Mouse (Mus musculus) frontal cortex, adult (tissue): ENCODE measurements around the gene Anapc5.

Experiments
- ATAC-seq: cut with Nextera tagmentation; 2 replicates; pipeline ENCODE4 v1.9.2; 2017; ENCODE audit warnings: mild to moderate bottlenecking, moderate library complexity, mixed read lengths; ENCODE audit not compliant: low TSS enrichment

Anapc5 gene

DNA sequence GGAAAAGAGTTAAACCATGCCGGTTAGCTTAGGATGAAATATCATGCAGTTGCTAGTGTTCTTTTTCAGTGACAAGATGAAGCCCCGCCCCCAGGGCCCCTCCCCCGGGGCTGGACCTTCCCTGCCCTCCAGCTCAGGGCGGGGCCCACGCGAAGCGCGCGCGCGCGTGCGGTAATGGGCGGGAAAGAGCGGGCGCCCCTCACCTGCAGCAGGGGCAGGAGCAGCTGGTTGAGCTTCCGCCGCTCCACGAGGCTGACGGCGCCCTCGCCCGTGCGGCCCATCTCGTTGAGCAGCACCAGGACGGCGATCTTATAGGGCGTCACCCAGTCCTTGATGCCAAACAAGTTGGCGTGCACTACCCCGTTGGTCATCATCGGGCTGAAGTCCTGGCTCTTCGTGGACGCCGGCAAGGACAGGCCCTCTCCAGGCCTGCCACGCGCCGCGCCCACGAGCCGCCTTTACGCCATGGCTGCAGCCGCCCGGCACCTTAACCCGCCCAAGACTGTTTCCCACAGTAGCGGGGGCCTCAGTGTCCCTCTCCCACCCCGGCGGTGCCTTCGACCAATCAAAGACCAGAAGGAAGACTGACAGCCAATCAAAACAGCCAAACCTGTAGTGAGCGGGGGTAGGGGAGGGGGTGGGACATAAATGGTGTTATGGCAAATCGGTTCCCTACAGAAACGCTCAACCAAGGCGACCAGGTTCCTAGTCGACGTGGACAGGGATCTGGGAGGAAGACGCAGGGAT lies at the start of gene Anapc5:
Anapc5 (minus strand) TSS at position 563 of the 747 bp plus-strand sequence.
- ATAC-seq, result peak; percentile 99

DNA sequence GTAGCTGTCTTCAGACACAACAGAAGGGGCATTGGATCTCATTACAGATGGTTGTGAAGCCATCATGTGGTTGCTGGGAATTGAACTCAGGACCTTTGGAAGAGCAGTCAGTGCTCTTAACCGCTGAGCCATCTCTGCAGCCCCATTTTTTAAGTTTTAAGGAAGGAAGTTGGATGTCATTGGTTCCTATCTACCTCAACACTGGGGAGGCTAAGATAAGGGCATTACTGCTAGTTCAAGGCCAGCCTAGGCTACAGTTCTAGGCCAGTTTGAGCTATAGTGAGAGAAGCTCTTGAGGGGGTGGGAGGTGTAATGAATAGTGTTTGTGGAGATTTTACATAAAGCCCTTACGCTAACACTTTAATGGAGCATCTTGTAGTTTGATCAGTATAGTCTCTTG lies 41.9 kb upstream of the Anapc5 start:
- ATAC-seq, result no peak

DNA sequence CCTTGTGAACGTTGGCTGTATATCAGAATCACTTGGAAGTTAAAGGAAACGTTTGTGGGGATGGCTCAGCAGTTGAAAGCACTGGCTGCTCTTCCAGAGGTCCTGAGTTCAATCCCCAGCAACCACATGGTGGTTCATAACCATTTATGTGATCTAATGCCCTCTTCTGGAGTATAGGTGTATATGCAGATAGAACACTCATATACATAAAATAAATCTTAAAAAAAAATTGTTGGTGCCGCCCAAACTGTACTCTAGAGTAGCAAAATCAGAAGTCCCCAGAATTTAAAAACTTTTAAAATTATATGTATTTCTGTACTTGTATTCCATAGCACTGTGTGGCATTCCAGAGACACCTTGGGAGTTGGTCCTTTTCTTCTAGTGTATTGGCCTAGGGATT lies 34.7 kb upstream of the Anapc5 start:
- ATAC-seq, result no peak

DNA sequence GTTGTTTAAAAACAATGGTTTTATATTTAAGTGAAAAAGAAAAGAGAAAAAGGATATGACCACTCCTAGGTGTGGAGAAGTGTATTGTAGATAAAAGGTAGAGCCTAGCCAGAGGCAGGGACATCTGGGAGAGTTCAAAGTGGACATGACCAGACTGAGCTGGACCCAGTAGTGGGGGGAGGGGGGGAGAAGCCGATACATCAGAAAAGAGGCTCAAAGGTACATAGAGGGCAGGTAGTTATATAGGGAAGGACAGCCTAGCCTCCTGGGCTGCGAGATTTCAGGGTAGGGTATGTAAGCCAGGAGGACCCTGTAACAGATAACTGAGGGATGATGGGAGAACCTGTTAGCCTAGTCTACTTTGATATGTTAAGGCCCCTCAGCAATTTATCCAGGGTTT lies 31.5 kb upstream of the Anapc5 start:
- no peak for ATAC-seq

DNA sequence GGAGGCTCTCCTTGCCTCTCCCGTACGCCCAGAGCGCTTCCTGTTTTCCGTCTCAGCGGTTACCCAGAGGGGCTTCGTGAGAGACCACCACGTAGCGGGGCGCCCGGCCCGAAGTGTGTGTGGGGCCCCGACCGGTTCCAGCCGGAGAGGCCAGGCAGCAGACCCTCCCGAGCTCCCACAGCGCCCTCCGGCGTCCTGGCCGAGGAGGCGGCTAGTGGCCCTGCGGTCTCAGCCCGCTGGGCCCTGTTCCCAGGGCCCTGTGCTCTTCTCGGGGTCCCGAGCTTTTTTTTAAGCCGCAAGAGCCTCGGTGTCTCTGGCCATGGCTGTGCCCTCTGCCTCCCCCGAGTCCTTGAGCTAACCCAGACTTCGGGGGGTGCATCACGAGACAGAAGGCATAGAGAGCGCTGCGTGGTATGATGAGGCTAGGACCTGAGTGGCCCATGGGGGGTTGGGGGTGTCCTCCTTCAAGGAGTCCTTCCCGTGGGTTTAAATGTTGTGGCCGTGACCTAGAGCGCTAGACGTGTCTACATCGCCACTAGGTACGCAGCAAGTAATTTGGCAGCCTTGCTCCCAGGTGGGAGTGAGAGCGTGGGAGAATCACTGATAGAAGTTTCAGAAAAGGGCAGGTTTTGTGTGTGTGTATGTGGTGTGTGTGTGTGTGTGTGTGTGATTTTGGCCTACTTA lies 29.3 kb upstream of the Anapc5 start:
- ATAC-seq, result peak; percentile 44; the same call in 1 of the 2 replicates

DNA sequence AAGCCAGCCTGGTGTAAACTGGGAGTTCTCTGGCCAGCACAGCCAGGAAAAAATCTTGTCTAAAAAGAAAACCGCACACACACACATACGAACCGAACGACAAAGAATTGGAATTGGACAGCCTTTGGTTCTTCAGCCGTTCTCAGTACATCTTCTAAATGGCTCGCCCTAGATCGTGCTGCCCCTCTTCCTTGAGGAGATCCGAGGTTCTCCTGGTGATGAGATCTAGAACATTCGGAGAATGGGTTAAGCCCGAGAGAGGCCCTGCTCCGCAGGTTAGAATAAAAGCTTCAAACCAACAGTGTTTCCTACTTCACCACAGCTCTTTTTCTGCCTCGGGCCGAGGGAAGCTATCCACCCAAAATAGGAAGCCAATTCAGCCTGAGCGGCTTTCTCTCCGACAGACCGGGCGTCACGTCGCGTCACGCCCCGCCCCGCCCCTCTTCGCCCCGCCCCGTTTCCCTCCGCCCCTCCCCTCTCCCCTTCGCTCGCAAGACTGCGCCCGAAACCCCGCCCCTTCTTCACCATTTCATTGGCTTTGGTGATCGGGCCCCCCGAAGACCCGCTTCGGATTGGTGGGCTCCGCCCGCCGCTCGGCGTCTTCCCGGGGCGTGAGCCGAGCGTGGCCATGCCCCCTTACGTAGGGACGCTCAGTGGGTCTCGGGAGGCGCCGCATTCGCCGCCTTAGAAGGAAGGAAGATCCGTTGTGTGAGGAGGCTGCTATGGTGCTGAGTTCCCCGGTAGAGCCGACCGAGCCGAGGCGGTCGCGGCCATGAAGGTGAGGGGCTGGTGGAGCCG lies 28.6 kb upstream of the Anapc5 start, which contains the start of gene Rnf34:
Rnf34 (plus strand) TSS at position 528 of the 798 bp plus-strand sequence.
- peak; percentile 99 for ATAC-seq

DNA sequence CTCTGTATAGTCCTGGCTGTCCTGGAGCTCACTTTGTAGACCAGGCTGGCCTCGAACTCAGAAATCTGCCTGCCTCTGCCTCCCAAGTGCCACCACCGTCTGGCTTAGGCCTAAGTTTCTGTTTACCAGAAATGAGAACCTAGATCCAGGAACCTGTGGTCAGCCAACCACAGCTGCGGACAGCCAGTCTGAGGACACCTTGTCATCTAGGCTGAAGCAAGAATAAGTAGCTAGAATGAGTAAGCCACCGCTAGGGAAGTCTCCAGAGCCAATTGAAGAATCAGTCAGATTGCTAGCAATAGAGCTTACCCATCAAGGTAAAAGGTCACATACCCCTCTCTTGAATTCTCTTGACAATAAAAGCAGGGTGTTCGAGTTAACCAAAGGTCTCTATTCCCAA lies 22.7 kb upstream of the Anapc5 start:
- no peak for ATAC-seq

DNA sequence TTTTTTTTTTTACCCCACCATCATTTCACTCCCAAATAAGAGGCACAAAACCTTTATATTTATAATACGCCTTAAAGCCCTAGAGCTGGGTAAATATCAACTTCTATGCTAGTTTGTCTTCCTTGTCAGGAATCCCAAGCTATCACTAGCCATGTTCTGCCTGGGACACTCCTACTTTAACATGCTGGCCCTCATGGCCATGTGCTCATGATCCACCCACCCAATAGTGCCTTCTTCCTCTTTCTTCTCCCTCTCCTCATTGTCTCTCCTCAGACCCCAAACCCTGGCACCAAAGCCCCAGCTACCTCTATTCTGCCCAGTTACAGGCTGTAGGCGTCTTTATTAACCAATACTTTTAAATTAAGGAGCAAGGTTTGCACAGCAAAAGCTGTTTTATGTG lies 20.0 kb upstream of the Anapc5 start:
- no peak for ATAC-seq

DNA sequence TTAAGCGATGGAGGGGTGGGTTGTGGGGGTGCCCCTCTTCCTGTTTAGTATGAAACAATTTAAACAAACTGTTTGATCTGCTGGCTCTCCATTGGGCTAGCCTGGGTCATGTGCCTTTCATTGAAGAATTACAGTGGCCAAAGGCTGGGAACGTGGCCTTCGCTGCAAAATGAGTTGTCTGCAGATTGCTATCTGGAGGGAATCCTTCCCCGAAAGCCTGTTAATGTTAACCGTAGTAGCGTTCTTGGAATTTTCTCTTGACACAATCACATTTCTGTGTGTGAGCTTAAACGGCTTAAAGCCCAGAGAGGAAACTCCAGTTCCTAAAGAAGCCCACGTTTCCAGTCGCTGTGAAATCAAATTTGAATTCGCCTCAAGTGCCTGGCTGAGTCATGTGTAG lies 11.9 kb upstream of the Anapc5 start:
- ATAC-seq, result no peak

DNA sequence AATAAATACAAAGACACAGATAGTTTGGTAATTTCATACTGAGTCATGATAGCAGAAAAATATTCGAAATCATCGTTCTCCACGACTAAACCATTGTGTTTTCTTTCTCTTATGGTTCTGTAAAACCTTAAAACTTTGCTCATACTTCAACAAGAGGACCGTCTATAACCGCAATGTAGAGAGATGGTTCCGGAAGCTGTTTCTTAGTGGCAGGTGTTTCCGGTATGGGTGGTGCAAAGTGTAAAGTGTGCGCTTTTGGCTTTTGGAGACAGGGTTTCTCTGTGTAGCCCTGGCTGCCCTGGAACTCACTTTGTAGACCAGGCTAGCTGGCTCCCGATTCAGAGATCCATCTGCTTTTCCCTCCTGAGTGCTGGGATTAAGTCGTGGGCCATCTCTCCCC lies 11.4 kb upstream of the Anapc5 start:
- no peak for ATAC-seq

DNA sequence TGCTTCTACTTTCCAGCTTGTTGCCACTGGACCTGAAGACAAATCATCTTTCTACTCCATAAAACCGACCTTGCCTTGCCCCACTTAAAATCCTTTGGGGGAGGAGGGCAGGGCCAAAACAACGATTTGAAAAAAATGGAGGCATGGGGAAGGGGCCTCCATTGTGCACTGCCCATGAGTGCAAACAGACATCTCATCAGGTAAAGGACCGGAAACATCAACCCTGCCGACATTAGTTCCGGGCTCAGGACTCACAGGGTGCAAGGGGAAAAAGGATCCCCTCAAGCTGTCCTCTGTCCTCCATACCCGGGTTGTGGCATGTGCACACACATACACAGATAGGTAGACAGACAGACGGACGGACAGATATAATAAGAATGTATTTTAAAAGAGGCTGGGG lies 4.0 kb upstream of the Anapc5 start:
- no peak for ATAC-seq

DNA sequence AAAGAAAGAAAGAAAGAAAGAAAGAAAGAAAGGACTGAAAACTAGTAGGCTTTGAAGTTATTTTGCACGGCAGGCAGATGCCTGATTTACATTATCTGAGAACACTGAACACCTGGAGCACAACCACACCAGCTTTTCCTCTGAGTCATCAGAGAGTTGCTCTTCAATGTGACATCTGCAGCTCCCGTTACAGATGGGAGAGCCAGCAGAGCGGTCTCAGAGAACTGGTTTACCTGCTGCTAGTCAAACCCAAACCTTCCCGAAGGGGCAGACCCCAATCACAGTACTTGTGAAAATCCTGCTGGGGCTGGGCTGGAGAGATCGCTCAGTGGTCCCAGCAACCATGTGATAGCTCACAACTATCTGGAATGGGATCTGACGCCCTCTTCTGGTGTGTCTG lies 3.3 kb upstream of the Anapc5 start:
- no peak for ATAC-seq

DNA sequence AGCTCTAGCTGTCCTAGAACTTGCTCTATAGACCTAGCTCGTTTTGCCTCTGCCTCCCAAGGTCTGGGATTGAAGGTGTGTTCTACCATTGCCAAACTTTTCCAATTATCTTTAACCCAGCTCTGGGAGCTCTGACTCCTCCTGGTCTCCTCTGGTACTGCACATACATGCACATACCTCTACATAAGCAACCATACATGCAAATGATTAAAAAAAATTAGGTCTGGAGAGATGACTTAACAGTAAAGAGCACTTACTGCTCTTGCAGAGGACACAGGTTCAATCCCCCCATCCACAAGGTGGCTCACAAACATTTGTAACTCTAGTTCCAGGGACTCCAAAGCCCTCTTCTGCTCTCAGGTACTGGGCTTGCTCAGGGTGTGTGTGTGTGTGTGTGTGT lies 2.8 kb upstream of the Anapc5 start:
- no peak for ATAC-seq

DNA sequence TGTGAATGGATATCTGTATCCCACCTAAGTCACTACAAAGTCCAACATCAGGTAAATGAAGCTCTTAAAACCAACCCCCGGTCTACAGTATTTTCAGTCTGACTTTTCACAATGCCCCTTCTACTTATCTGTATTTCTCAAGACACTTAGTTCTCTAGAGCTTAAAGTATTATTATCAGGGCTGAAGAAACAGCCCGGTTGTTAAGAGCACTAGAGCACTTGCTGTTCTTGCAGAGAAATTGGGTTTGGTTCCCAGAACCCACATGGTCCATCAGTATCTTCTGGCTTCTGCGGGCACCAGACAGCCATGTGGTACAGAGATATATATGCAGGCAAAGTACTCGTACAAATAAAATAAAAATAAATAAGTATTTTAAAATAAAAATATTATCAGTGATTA lies 1.3 kb upstream of the Anapc5 start:
- ATAC-seq, result no peak

DNA sequence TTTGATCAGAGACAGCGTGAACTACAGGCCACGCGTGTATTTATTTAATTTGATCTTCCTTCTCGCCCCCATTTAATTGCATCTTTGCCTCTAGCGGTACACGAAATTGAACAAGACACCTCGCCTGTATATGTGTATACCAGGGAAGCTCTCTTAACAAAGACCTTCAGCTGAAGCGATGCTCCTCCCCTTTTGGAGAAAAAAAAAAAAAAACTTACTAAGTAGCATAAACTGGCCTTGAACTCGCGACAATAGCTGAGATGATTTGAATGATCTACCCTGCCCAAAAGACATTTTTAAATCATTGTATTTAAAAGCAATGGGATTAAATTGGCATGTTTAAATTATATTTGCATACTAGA lies 366 bp upstream of the Anapc5 start:
- ATAC-seq, result peak; percentile 53

DNA sequence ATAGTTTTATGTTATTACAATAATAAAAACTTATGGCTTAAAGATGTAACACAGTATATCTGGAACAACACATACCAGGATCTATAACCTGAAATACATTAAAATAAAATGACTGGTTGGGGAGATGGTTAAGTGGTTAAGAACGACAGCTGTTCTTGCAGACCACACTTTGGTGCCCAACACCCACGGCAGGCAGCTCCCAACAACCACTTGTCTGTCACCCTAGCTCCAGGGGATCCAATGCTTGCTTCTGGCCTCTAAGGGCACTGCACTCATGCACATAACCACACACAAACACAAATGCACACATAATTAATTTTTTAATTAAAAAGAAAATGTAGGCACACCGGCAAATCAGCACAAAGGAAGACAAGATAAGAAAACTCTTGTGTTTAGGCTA lies 8.4 kb downstream of the Anapc5 start:
- no peak for ATAC-seq

DNA sequence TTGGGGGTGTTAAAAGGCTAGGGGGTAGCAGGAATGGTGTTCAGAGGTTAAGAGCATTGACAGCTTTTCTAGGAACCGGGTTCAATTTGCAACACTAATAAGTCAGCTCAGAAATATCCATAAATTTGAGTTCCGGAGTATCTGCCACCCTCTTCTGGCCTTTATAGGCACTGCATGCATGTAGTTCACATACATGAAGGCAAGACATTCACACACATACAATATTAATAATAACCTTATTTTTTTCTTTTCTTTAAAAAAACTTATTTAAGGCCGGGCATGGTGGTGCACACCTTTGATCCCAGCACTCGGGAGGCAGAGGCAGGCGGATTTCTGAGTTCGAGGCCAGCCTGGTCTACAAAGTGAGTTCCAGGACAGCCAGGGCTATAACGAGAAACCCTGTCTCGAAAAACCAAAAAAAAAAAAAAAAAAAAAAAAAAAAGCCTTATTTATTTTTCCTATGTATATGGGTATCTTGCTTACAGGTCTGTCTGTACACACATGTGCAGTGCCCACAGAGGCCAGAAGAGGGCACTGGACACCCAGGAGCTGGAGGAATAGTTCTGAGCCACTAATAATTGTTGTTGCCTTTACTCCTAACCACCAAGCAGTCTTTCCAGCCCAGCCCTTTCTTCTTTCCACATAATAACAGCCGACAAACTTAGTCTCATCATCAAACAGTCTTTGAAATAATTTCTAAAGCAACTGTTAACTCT lies 9.6 kb downstream of the Anapc5 start:
- ATAC-seq, result no peak

DNA sequence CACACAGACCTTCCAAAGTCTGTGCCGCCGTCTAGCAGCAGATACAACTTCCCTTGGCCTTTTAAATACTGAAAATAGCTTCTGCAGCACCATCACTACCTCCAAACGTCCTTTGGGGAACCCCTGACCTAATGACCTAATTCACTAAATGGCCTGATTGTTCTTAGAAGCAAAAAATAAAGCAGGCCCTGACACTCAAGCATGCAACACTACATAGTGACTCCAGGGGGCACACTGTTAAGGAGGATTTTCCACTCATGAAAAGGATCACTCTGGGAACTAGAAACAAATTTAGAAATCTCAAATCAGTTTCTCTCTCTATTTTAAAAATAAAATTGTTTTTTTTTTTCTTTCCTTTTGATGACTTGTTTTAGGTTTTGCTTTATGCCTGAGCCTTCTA lies 15.6 kb downstream of the Anapc5 start:
- no peak for ATAC-seq

DNA sequence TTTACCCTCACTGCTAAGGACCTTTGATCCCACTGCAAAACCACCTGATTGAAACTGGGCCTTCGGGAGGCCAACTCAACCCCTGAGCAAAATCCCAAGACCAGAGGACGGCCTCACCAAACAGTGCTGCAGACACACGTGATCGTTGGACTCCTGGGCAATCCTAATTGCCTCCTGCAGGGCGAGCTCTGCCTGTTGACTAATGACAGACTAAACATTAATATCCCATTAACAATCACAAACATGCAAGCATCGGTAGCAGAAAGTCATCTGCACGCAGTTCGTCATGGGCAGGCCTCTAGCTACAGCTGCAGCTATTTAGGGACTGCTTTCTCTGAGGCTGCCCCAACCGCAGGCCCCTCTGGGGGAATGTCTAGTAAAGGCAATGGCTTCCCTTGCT lies 18.4 kb downstream of the Anapc5 start:
- no peak for ATAC-seq

DNA sequence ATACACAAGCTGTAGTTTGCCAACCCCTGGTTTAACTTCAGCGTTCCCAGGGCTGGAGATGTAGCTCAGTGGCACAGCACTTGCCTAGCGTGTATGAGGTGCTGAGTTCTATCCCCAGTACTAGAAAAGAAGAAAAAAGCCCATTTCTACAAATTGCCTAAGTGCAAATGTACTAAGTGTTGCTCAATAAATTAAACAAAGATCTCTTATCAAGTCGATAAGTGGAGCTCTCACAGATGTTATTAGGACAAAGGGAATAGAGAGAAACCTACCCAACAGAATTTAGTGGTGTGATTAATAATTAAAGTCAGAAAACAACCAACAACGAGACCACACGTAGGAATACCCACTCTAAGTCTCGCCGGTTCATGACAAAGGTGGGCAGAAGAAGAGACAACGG lies 19.5 kb downstream of the Anapc5 start:
- no peak for ATAC-seq

DNA sequence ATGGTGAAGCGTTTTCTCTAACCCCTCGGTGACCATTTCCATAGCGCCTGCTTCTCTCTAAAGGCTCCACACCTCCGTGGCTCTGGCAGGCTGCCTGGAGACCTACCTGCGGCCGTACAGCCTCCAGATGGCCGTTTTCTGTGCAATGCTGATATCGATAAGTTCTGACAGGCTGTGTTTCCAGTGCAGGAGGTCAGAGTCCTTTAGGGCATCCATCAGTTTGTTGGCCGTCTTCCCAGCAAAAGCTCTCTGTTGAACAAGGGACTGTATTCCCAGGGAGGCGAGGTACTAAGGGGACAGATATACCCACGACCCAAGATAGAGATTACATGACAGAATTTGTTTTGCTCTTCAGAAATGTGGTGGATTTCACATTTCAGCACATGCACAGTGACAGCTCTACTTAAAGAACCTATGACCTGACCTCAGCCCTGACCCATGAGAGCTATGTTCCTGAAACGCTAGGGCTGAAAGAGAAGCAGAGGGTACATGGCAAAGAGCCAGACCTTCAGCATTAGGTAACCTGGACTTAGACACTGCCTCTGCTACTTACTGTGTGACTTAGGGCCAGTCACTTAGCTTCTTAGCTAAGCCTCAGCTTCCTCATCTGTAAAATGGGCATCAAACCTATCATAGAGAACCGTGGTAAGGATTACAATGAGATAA lies 20.7 kb downstream of the Anapc5 start:
- no peak for ATAC-seq
